Mouse (Mus musculus): ENCODE measurements around the gene Myo6. TPM values are rescaled to one million over a fixed set of nuclear protein-coding genes. Genes with fewer than 3 reads are reported as not detected.

Myo6 gene
- 12.1 and 12.4 TPM in 2 replicates for polyA plus RNA-seq (2015; fragmentation: Nextera tagmentation; extraction: Ambion mirVana)

DNA sequence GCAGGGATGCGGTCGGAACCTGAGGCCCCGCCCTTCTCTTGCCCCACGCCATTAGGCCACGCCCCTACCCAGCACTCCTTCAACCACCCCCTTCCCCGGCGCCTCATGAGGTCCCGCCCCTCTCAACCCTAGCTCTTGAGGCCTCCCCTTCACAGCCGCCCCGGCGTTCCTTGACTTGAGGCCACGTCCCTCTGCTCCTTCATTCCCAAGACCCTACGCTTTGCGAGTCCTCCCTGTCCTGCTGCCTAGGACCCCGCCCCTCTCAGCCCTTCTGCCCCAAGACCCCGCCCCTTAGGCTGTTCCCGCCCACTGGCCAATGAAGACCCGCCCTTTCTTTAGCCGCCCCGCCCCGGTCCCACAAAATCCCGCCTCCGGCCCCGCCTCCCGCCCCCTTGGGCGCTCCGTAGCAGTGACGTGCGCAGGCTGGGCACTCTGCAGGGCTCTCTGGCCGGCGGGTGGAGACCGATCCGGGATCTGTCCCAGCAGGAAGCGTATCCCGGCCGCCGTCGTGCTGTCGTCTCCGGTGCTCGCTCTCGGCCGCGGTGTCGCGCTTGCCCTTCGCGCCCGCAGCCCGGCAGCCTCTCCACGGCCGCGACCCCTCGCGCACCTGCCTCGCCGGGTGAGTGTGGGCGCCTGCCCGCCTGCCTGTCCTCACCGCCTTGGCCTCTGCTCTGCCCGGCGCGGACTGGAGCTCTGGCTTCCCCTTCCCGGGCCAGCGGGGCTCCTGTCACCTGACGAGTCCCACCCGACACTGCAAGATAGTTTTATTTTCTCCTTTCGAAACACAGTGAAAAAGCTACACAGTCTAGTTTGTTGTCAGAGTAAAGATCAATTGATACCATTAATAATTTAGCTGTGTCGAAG is at the start of gene Myo6:
Gene Myo6 (plus strand): TSS at position 421 of the 864 bp plus-strand sequence.
- Histone ChIP-seq H3K4me2 (peak within 1 kb of the TSS; percentile 79), H3K36me3 (no peaks in the 10 kb centered on the region), H3K27me3 (no peaks in the 10 kb centered on the region), H3K4me1 (peaks cover 5% of the 10 kb centered on the region), H3K27ac (peak within 1 kb of the TSS; percentile 88), H3K9me3 (no peaks in the 10 kb centered on the region), H3K9ac (peak within 1 kb of the TSS; percentile 77), H3K4me3 (peak within 1 kb of the TSS; percentile 87)
- peak; percentile 96 for ATAC-seq (ENCODE audit: insufficient number of reproducible peaks, low FRiP score, low TSS enrichment, low read depth)
- WGBS, result under 1% methylated on average over 69 of the region's 69 CpGs

DNA sequence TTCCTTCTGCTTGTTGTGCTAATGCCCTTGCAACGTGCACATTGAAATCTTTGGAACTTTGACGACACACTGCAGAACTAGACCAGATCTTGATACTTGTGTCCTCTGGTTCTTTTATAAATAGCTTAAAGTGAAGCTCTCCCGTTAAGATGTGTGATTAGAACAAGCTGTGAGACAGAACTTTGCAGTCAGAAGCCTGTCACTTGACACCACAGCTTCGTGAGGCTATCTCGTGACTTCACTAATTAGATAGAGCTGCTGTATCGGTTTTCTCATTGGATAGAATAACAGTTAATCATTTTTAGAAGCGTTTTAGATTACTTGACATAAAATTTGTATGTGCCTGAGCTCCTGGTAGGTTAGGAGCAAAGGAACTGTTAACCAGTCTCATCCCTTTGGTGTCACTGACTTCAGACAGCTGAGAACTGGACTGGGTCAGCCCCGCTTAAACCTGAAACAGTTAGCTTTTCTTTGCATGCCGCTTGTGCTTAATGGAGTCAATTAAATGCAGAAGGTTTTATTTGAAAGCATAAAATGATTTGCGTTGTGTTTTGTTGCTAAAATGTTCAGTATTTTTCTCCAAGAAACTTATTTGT is 18.7 kb upstream of the Myo6 start:
- Histone ChIP-seq H3K27me3 (no peaks in the 10 kb centered on the region), H3K27ac (no peak overlapping the region), H3K9me3 (no peaks in the 10 kb centered on the region), H3K4me3 (no peak overlapping the region), H3K4me1 (no peaks in the 10 kb centered on the region), H3K36me3 (peaks cover 38% of the 10 kb centered on the region), H3K4me2 (no peak overlapping the region), H3K9ac (no peak overlapping the region)
- whole genome bisulfite sequencing, result 31% methylated on average over 10 of the region's 10 CpGs
- ATAC-seq (ENCODE audit: insufficient number of reproducible peaks, low FRiP score, low TSS enrichment, low read depth), result no peak

DNA sequence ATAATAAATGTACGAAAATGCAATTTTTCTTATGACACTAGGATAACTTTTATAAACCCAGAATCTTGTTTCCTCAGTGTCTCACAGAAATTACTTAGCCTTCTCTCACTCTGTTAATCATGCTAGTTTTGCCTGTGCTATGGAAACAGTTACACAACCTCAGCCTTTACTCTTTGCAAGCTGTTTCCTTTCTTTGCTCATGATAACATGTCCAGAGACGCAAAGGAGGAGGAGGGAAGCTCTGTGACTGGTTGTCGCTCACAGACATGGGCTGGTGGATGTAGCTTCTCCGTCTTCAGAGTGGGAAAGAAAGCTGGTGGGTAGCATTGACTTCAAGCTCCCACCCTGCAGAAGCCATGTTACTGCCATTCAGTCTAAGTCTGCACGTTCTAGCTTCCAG is 15.2 kb upstream of the Myo6 start:
- Histone ChIP-seq H3K27me3 (no peaks in the 10 kb centered on the region), H3K9ac (no peak overlapping the region), H3K36me3 (peaks cover 19% of the 10 kb centered on the region), H3K9me3 (no peaks in the 10 kb centered on the region), H3K4me1 (no peaks in the 10 kb centered on the region), H3K4me3 (no peak overlapping the region), H3K4me2 (no peak overlapping the region), H3K27ac (no peak overlapping the region)
- ATAC-seq (ENCODE audit: insufficient number of reproducible peaks, low FRiP score, low TSS enrichment, low read depth), result no peak
- WGBS, result 87% methylated on average over 5 of the region's 5 CpGs

DNA sequence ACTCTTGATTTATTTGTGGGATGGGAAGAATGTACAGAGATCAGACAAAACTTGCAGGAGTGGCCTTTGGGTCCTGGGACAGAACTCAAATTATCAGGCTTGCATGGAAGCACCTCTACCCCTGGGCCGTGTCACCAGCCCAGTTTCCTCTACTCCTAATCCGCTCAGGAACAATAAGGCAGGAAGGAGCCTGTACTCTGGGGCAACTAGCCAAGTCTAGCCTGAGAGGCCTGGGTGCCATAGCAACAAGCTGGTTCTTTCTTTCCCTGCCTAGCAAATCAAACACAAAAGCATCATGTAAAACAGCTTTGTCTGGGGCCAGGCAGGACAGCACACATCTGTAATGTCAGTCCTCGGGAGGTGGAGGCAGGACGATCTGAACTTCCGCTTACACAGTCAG is 9.6 kb upstream of the Myo6 start:
- Histone ChIP-seq H3K27ac (no peak overlapping the region), H3K4me2 (no peak overlapping the region), H3K27me3 (no peaks in the 10 kb centered on the region), H3K9ac (no peak overlapping the region), H3K36me3 (no peaks in the 10 kb centered on the region), H3K4me1 (no peaks in the 10 kb centered on the region), H3K9me3 (no peaks in the 10 kb centered on the region), H3K4me3 (no peak overlapping the region)
- no peak for ATAC-seq (ENCODE audit: insufficient number of reproducible peaks, low FRiP score, low TSS enrichment, low read depth)
- 75% methylated on average over 5 of the region's 5 CpGs for WGBS

DNA sequence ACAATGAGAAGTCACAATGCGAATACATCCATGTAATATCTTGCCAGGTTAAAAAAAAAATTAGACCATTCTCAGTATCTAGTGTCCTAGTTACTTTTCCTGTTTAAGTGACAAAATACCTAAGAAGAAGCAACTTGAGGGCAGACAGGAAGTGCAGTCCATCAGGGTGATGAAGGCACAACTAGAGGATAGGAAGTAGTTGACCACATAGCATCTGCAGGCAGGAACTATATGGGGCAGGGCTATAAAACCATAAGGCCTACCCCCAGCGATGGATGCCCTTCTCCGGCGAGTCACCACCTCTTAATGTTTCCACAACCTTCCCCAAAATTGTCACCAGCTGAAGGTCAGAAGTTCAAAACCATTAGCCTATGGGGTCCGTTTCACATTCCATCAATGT is 8.1 kb upstream of the Myo6 start:
- Histone ChIP-seq H3K9me3 (no peaks in the 10 kb centered on the region), H3K36me3 (no peaks in the 10 kb centered on the region), H3K4me3 (no peak overlapping the region), H3K27ac (no peak overlapping the region), H3K4me2 (no peak overlapping the region), H3K27me3 (no peaks in the 10 kb centered on the region), H3K4me1 (no peaks in the 10 kb centered on the region), H3K9ac (no peak overlapping the region)
- no peak for ATAC-seq (ENCODE audit: insufficient number of reproducible peaks, low FRiP score, low TSS enrichment, low read depth)
- WGBS, result 53% methylated on average over 5 of the region's 5 CpGs

DNA sequence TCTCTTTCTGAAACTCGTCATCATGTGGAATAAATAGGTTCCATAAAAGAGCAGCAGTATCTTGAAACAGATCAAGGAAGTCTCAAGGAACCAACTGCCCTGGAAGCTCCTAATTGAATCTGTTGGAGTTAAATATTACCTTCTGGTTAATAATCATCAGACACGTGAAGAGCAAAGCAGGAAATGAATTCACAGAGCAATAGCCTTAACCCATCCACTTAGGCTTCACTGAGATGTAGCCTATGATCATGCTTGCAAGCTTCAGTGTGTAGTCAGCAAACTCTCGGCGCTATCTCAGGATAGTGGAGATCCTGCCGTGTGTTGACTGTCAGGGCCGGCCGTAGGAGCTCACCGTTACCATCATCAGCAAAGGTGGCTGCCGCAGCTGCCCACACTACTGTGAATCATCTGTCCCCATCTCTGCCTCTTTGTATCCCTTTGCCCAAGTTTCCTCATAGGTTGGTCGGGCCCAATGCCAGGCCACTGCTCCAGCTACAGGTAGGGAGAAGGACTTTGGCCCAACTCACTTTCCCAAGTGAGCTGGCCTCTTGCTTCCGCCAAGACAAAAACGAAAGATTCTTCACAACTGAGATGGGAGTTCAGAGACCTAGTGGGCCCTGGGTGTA is 6.9 kb upstream of the Myo6 start:
- no peaks in the 10 kb centered on the region for H3K9me3 ChIP-seq
- no peak for ATAC-seq (ENCODE audit: insufficient number of reproducible peaks, low FRiP score, low TSS enrichment, low read depth)
- H3K4me2 ChIP-seq, result no peak overlapping the region
- H3K27me3 ChIP-seq, result no peaks in the 10 kb centered on the region
- no peak overlapping the region for H3K9ac ChIP-seq
- WGBS, result 86% methylated on average over 12 of the region's 12 CpGs
- H3K36me3 ChIP-seq, result no peaks in the 10 kb centered on the region
- no peaks in the 10 kb centered on the region for H3K4me1 ChIP-seq
- H3K27ac ChIP-seq, result no peak overlapping the region
- H3K4me3 ChIP-seq, result no peak overlapping the region

DNA sequence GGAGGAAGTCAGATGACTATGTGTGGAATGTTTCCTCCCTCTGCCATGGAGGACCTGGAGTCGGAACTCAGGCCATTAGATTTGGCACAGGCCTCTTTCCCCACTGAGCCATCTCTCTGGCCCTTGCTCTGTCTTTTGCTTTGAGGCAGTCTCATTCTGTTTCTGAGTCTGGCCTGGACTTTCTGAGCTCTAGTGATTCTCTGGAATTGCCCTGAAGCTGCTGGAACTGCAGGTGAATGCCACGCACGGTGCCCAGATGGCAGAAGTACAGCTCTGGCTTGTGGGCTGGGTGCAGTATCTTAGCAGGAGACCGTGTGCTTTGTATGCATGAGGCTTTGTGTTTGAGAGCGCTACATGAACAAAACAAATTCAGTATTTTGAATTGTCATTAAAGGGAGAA is 5.9 kb upstream of the Myo6 start:
- H3K9ac ChIP-seq, result no peak overlapping the region
- H3K36me3 ChIP-seq, result no peaks in the 10 kb centered on the region
- no peak for ATAC-seq (ENCODE audit: insufficient number of reproducible peaks, low FRiP score, low TSS enrichment, low read depth)
- H3K9me3 ChIP-seq, result no peaks in the 10 kb centered on the region
- H3K4me1 ChIP-seq, result no peaks in the 10 kb centered on the region
- H3K4me3 ChIP-seq, result no peak overlapping the region
- H3K27me3 ChIP-seq, result no peaks in the 10 kb centered on the region
- 76% methylated on average over 5 of the region's 5 CpGs for WGBS
- H3K27ac ChIP-seq, result no peak overlapping the region
- H3K4me2 ChIP-seq, result no peak overlapping the region

DNA sequence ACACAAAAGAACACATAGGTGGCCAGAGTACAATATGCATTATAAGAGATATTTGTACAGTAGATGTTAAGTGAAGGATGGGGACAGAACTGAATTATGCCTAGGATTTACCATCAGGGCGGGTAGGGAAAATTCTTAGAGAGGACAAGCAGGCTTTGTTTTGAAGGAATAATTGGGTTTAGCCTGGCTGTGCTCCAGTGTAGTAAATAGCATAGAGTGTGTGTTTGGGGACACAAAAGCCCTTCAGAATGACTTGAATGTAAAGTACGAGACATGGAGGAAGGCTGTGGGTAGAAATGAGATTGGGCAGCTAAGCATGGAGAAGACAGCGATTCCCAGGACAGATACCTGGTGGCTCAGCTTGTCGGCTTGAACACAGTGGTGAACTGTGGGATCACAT is 3.4 kb upstream of the Myo6 start:
- peaks cover 5% of the 10 kb centered on the region for H3K4me1 ChIP-seq
- H3K9ac ChIP-seq, result no peak overlapping the region
- H3K4me3 ChIP-seq, result no peak overlapping the region
- no peaks in the 10 kb centered on the region for H3K36me3 ChIP-seq
- no peak overlapping the region for H3K4me2 ChIP-seq
- WGBS, result 73% methylated on average over 4 of the region's 4 CpGs
- no peaks in the 10 kb centered on the region for H3K27me3 ChIP-seq
- H3K9me3 ChIP-seq, result no peaks in the 10 kb centered on the region
- no peak overlapping the region for H3K27ac ChIP-seq
- no peak for ATAC-seq (ENCODE audit: insufficient number of reproducible peaks, low FRiP score, low TSS enrichment, low read depth)

DNA sequence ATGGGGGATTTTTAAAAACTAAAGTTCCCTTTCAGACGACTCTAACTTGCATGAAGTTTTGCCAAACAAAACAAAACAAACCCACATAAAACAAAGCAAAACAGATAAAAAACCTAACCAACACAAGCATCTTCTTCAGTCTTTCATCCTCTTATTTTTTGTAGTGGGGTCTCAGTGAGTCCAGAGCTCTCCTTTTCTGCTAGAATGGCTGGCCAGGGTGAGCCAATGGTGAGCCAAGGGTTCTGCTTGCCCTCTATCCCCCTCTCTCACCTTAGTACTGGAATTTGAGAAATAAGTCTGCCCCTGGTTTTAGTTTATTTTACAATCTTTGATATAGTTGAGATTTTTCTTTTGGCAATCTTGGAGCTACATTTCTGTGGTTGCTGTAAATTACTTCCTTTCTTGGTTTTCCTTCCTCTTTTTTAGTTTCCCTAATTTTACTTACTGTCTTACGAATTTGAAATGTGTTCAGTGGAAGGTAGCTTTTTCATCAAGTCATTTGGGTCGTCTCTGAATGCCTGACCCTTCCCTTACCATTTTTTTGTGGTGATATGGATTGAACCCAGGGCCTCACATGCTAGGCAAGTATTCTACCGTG is 1.6 kb upstream of the Myo6 start:
- WGBS, result 65% methylated on average over 4 of the region's 4 CpGs
- Histone ChIP-seq H3K27ac (no peak overlapping the region), H3K27me3 (no peaks in the 10 kb centered on the region), H3K4me1 (peaks cover 5% of the 10 kb centered on the region), H3K4me2 (no peak overlapping the region), H3K9ac (no peak overlapping the region), H3K9me3 (no peaks in the 10 kb centered on the region), H3K4me3 (no peak overlapping the region), H3K36me3 (no peaks in the 10 kb centered on the region)
- ATAC-seq (ENCODE audit: insufficient number of reproducible peaks, low FRiP score, low TSS enrichment, low read depth), result no peak

DNA sequence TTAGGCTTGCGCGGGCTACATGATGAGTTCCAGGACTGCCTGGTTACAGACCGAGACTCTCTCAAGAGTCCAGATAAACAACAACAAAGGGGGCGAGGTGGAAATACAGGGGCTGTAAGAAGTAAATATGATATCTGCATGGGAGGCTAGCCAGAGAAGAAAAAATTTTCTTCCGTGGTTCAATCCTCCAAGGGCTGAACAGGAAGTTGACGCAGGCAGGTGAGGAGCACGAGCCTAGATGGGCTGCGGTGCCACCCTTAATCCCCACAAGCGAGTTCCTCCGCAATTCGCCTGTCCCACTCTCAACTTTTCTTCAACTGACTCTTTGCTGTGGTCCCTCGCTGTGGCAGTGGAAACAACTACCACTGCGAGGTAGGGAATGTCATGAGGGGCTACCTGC is 640 bp upstream of the Myo6 start:
- H3K27me3 ChIP-seq, result no peaks in the 10 kb centered on the region
- 0 out of 2 replicates have a peak overlapping the region, but pooled peaks have one; percentile 68 for H3K27ac ChIP-seq
- peaks cover 5% of the 10 kb centered on the region for H3K4me1 ChIP-seq
- no peaks in the 10 kb centered on the region for H3K36me3 ChIP-seq
- H3K9me3 ChIP-seq, result no peaks in the 10 kb centered on the region
- H3K4me2 ChIP-seq, result peak overlapping the region; percentile 79
- WGBS, result 3% methylated on average over 13 of the region's 13 CpGs
- H3K4me3 ChIP-seq, result peak overlapping the region; percentile 87
- no peak overlapping the region for H3K9ac ChIP-seq
- 0 out of 2 replicates have a peak, but pooled peaks have one; percentile 0 for ATAC-seq (ENCODE audit: insufficient number of reproducible peaks, low FRiP score, low TSS enrichment, low read depth)

DNA sequence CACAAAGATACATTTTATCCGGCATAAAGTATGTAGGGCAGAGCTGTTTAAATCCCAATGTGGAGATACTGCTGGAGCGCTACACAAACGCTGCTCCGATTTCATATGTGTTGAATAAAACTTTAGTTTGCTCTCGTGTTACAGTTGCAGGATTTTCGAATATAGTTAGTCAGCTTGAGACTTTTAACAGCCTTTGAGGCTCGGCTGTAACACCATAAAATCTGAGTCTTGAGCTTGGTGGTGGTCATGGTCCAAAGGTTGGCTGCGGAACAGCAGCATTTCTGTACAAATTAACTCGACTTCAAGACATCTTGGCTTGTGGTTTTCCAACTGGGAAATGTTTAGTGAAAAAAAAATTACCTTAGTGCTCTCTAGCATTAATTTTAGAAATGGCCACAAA is 859 bp downstream of the Myo6 start:
- Histone ChIP-seq H3K9me3 (no peaks in the 10 kb centered on the region), H3K4me2 (peak overlapping the region; percentile 79), H3K27me3 (no peaks in the 10 kb centered on the region), H3K4me3 (peak overlapping the region; percentile 87), H3K36me3 (no peaks in the 10 kb centered on the region), H3K9ac (no peak overlapping the region), H3K27ac (no peak overlapping the region; the same call in 1 of the 2 replicates), H3K4me1 (peaks cover 5% of the 10 kb centered on the region)
- 18% methylated on average over 9 of the region's 9 CpGs for WGBS
- no peak for ATAC-seq (ENCODE audit: insufficient number of reproducible peaks, low FRiP score, low TSS enrichment, low read depth)

DNA sequence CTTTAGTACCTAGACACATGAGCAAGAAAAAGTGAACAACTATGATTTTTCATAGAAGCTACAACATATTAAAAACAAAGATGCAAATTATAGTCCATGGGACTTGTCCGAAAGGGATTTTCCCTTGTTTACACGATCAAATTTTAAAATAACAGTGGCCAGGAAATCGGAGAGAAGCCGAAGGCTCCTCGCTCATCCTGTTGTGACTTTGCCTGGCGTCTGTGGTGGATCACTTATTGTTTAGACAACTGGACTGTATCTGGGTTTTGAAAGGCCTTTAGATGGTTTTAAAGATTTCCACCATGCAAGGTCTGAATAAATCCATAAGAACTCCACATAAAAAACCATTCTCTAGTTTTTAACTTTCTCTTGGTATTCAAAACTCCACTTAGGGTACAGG is 1.6 kb downstream of the Myo6 start:
- Histone ChIP-seq H3K4me2 (no peak overlapping the region), H3K27me3 (no peaks in the 10 kb centered on the region), H3K4me3 (no peak overlapping the region), H3K9ac (no peak overlapping the region), H3K4me1 (peaks cover 5% of the 10 kb centered on the region), H3K9me3 (no peaks in the 10 kb centered on the region), H3K36me3 (no peaks in the 10 kb centered on the region), H3K27ac (no peak overlapping the region)
- WGBS, result 78% methylated on average over 6 of the region's 6 CpGs
- no peak for ATAC-seq (ENCODE audit: insufficient number of reproducible peaks, low FRiP score, low TSS enrichment, low read depth)

All from limb, embryonic 15.5 days (tissue).